Mouse (Mus musculus) natural killer cell, adult 2 months (primary cell): ENCODE data around the gene Bean1.
A peak's percentile ranks its signal among the peaks of the same experiment; 100 is the strongest.

Experiments
- DNase-seq, 2 experiments: peaks; one replicate each; pipeline ENCODE4 v3.0.0; 2022; ENCODE audit warnings: low spot score in 2 of 2

Bean1 gene

GRCm38 (mm10) chr8:104170118-104171049 lies at the start of gene Bean1:
Gene Bean1, plus strand, starts transcription at chr8:104170442.
- no peak for DNase-seq

- no peak for DNase-seq
These were observed 48.4 kb upstream of the Bean1 start for GRCm38 (mm10) chr8:104121640-104122416.

- DNase-seq, result no peak
These were observed 47.1 kb upstream of the Bean1 start for GRCm38 (mm10) chr8:104123080-104123657.

- DNase-seq, result no peak
These were observed 45.7 kb upstream of the Bean1 start for GRCm38 (mm10) chr8:104124534-104124933.

- peak in 1 of 2 experiments; percentile 41 for DNase-seq
These were observed 42.9 kb upstream of the Bean1 start for GRCm38 (mm10) chr8:104127160-104127883.

- no peak for DNase-seq
These were observed 39.3 kb upstream of the Bean1 start for GRCm38 (mm10) chr8:104130916-104131315.

GRCm38 (mm10) chr8:104131414-104131975 lies 38.7 kb upstream of the Bean1 start:
- no peak for DNase-seq

GRCm38 (mm10) chr8:104134521-104134920 lies 35.7 kb upstream of the Bean1 start:
- no peak for DNase-seq

GRCm38 (mm10) chr8:104136277-104136676 lies 34.0 kb upstream of the Bean1 start:
- DNase-seq, result no peak

GRCm38 (mm10) chr8:104137636-104138035 lies 32.6 kb upstream of the Bean1 start:
- DNase-seq, result no peak

GRCm38 (mm10) chr8:104140611-104141010 lies 29.6 kb upstream of the Bean1 start:
- no peak for DNase-seq

GRCm38 (mm10) chr8:104142415-104142814 lies 27.8 kb upstream of the Bean1 start:
- DNase-seq, result no peak

- no peak for DNase-seq
These were observed 26.9 kb upstream of the Bean1 start for GRCm38 (mm10) chr8:104143379-104143778.

- no peak for DNase-seq
These were observed 25.6 kb upstream of the Bean1 start for GRCm38 (mm10) chr8:104144434-104145216.

- peak; percentile 23 to 71 for DNase-seq
These were observed 24.1 kb upstream of the Bean1 start for GRCm38 (mm10) chr8:104145981-104146689.

- no peak for DNase-seq
These were observed 23.3 kb upstream of the Bean1 start for GRCm38 (mm10) chr8:104146717-104147494.

- no peak for DNase-seq
These were observed 22.3 kb upstream of the Bean1 start for GRCm38 (mm10) chr8:104147947-104148346.

- no peak for DNase-seq
These were observed 9.5 kb upstream of the Bean1 start for GRCm38 (mm10) chr8:104160731-104161130.

GRCm38 (mm10) chr8:104169461-104169860 lies 781 bp upstream of the Bean1 start:
- no peak for DNase-seq
